Mouse (Mus musculus): Measurements from ENCODE around the gene B4galnt4. TPM values are rescaled to one million over a fixed set of nuclear protein-coding genes. Genes with fewer than 3 reads are reported as not detected.

Gene B4galnt4
- total RNA-seq, 2 experiments from 2014 or later: 0.22 to 0.62 TPM

- DNase-seq (ENCODE audit: low spot score in 2 of 2): no peak
These were observed 19.9 kb upstream of the B4galnt4 start for GRCm38 (mm10) chr7:141040867-141041606.

GRCm38 (mm10) chr7:141041661-141042060 lies 19.2 kb upstream of the B4galnt4 start:
- DNase-seq (ENCODE audit: low spot score in 2 of 2): peak; percentile 66 to 83

- no peak for DNase-seq (ENCODE audit: low spot score in 2 of 2)
These were observed 18.4 kb upstream of the B4galnt4 start for GRCm38 (mm10) chr7:141042539-141042938.

- DNase-seq (ENCODE audit: low spot score in 2 of 2): no peak
These were observed 13.8 kb upstream of the B4galnt4 start for GRCm38 (mm10) chr7:141046931-141047580.

GRCm38 (mm10) chr7:141047581-141048225 lies 13.2 kb upstream of the B4galnt4 start:
- peak; percentile 53 to 80 for DNase-seq (ENCODE audit: low spot score in 2 of 2)

GRCm38 (mm10) chr7:141048226-141049218 lies 12.4 kb upstream of the B4galnt4 start:
- DNase-seq (ENCODE audit: low spot score in 2 of 2): peak; percentile 88 to 93

GRCm38 (mm10) chr7:141049326-141049725 lies 11.6 kb upstream of the B4galnt4 start:
- no peak for DNase-seq (ENCODE audit: low spot score in 2 of 2)

- no peak for DNase-seq (ENCODE audit: low spot score in 2 of 2)
These were observed 9.7 kb upstream of the B4galnt4 start for GRCm38 (mm10) chr7:141051060-141051685.

GRCm38 (mm10) chr7:141052016-141052415 lies 8.9 kb upstream of the B4galnt4 start:
- DNase-seq (ENCODE audit: low spot score in 2 of 2): no peak

- no peak for DNase-seq (ENCODE audit: low spot score in 2 of 2)
These were observed 8.5 kb upstream of the B4galnt4 start for GRCm38 (mm10) chr7:141052421-141052820.

- no peak for DNase-seq (ENCODE audit: low spot score in 2 of 2)
These were observed 5.1 kb upstream of the B4galnt4 start for GRCm38 (mm10) chr7:141055785-141056184.

GRCm38 (mm10) chr7:141056976-141057375 lies 3.9 kb upstream of the B4galnt4 start:
- DNase-seq (ENCODE audit: low spot score in 2 of 2): no peak

GRCm38 (mm10) chr7:141057541-141057940 lies 3.4 kb upstream of the B4galnt4 start:
- no peak for DNase-seq (ENCODE audit: low spot score in 2 of 2)

GRCm38 (mm10) chr7:141058601-141059341 lies 2.1 kb upstream of the B4galnt4 start:
- DNase-seq (ENCODE audit: low spot score in 2 of 2): no peak

- no peak for DNase-seq (ENCODE audit: low spot score in 2 of 2)
These were observed 975 bp upstream of the B4galnt4 start for GRCm38 (mm10) chr7:141059929-141060328.

- no peak for DNase-seq (ENCODE audit: low spot score in 2 of 2)
These were observed 377 bp downstream of the B4galnt4 start for GRCm38 (mm10) chr7:141061269-141061692.

- no peak for DNase-seq (ENCODE audit: low spot score in 2 of 2)
These were observed 1.6 kb downstream of the B4galnt4 start for GRCm38 (mm10) chr7:141062525-141062924.

GRCm38 (mm10) chr7:141063353-141063752 lies 2.4 kb downstream of the B4galnt4 start:
- no peak for DNase-seq (ENCODE audit: low spot score in 2 of 2)

- no peak for DNase-seq (ENCODE audit: low spot score in 2 of 2)
These were observed 3.3 kb downstream of the B4galnt4 start for GRCm38 (mm10) chr7:141064175-141064574.

GRCm38 (mm10) chr7:141064576-141064975 lies 3.7 kb downstream of the B4galnt4 start:
- DNase-seq (ENCODE audit: low spot score in 2 of 2): no peak

All from gastrocnemius, postnatal 4 days (tissue).